Comparison of ENCODE assay signal across 8 mouse cellular contexts in the genomic region with DNA sequence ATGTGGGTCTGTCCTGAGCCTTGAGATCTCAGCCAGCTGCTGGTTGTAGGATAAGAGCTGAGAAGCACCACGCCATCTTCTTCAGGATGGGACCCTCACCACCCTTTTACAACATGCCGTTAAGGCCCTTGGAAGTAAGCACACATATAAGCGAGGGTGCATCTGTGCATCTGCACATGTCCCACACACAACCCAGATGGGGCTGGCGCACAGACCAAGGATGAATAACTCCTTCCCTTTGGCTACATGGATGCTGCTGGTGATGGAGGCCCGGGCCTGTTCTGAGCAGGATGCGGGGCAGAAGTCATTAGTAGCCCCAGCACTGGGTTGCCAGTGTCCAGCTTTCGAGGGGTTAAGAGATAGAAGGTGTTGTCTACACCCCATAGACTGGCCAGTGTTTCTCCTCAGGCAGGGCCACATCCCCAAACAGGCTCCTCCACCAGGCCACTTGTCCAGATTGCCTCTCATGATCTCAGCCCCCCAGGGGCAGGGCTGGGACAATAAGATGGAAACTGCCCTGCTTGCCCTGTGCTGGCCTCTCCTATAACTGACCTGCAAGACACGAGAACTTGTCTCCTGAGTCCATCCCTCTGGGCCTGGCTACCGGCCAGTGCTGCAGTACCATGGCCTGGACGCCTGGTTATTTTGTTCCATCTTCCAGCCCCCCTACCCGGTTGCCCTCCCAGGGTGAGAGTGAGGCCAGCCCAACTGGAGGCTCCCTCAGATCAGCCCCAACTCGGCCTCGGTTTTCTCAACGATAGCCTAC. TPM values are rescaled to one million over a fixed set of nuclear protein-coding genes. Genes with fewer than 3 reads are reported as not detected.
DNase-seq lines count a peak whose midpoint lies in the region; ATAC-seq and TF ChIP-seq lines count a peak whose summit lies in the region.

No protein-coding gene starts in this region.

- intact Hi-C loops in gastrocnemius, adult 2 months (cut with DNase I): no loop called here

- no peaks in the 10 kb centered on the region for H3K9me3 ChIP-seq in forebrain, embryonic 12.5 days
- no peaks in the 10 kb centered on the region for H3K9me3 ChIP-seq in limb, embryonic 10.5 days (replicated peaks)

- H3K4me2 ChIP-seq in forebrain, embryonic 12.5 days: peak overlapping the region; percentile 75

- H3K9ac ChIP-seq in forebrain, embryonic 12.5 days: peak overlapping the region; percentile 100

- H3K4me3 ChIP-seq in gastrocnemius, adult 2 months: peak overlapping the region; percentile 84
- peak overlapping the region; percentile 98 for H3K4me3 ChIP-seq in forebrain, embryonic 12.5 days (replicated peaks)
- H3K4me3 ChIP-seq in limb, embryonic 10.5 days: peak overlapping the region; percentile 100
- H3K4me3 ChIP-seq in olfactory bulb, adult 2 months (ENCODE audit: insufficient read depth, low read depth, low read length): peak overlapping the region; percentile 86

- no peak for TF ChIP-seq POLR2A in olfactory bulb, adult 2 months (IDR thresholded peaks at IDR 0.05; ENCODE audit: insufficient read depth, low read depth, low read length)

- peaks cover 54% of the 10 kb centered on the region for H3K4me1 ChIP-seq in forebrain, embryonic 12.5 days
- peaks cover 56% of the 10 kb centered on the region for H3K4me1 ChIP-seq in limb, embryonic 10.5 days
- H3K4me1 ChIP-seq in olfactory bulb, adult 2 months (ENCODE audit: control insufficient read depth, insufficient read depth, low read length): peaks cover 43% of the 10 kb centered on the region

- no peak for TF ChIP-seq CTCF in gastrocnemius, adult 2 months (IDR thresholded peaks at IDR 0.05)
- no peak for TF ChIP-seq CTCF in olfactory bulb, adult 2 months (IDR thresholded peaks at IDR 0.05; ENCODE audit: insufficient read depth, low read depth, low read length)

- no peaks in the 10 kb centered on the region for H3K27me3 ChIP-seq in forebrain, embryonic 12.5 days
- H3K27me3 ChIP-seq in limb, embryonic 10.5 days (ENCODE audit: low read depth, poor library complexity, severe bottlenecking): no peaks in the 10 kb centered on the region

- peak; percentile 70 for DNase-seq in gastrocnemius, adult 2 months
- no peak for DNase-seq in gastrocnemius, adult 8-10 months (ENCODE audit: low spot score in 2 of 2)
- peak; percentile 52 for DNase-seq in 3T3-L1 (ENCODE audit: low read depth, low spot score)
- no peak for DNase-seq in limb, embryonic 10.5 days (ENCODE audit: low spot score)
- no peak for DNase-seq in urinary bladder, postnatal 10 days (ENCODE audit: low spot score)
- DNase-seq in spleen, adult 12 weeks (ENCODE audit: low spot score): no peak

- H3K36me3 ChIP-seq in forebrain, embryonic 12.5 days (replicated peaks): peaks cover 25% of the 10 kb centered on the region
- peaks cover 53% of the 10 kb centered on the region for H3K36me3 ChIP-seq in limb, embryonic 10.5 days

- WGBS in forebrain, embryonic 12.5 days: 34% methylated on average over 14 of the region's 14 CpGs
- 43% methylated on average over 14 of the region's 14 CpGs for WGBS in limb, embryonic 10.5 days
- 14% methylated on average over 14 of the region's 14 CpGs for WGBS in olfactory bulb, adult 2 months

- H3K27ac ChIP-seq in gastrocnemius, adult 2 months: peak overlapping the region; percentile 82
- H3K27ac ChIP-seq in forebrain, embryonic 12.5 days: peak overlapping the region; percentile 99
- peak overlapping the region; percentile 100 for H3K27ac ChIP-seq in limb, embryonic 10.5 days
- peak overlapping the region; percentile 78 for H3K27ac ChIP-seq in olfactory bulb, adult 2 months (ENCODE audit: insufficient read depth, low read depth, low read length)

- ATAC-seq in forebrain, embryonic 12.5 days (ENCODE audit: low FRiP score): no peak

RNA-seq across cellular contexts. Expression of a gene that starts 1.7 kb away (rescaled TPM):
- 1 to 10 TPM; 4.9 to 7.7 TPM for total RNA-seq in gastrocnemius, adult 2 months (2021)
- total RNA-seq in gastrocnemius, adult 8-10 months (2022): 1 to 10 TPM; 2.9 to 4.0 (median 3.4) TPM
- 591 and 654 TPM in 2 replicates for polyA plus RNA-seq in forebrain, embryonic 12.5 days (2016; fragmentation: Nextera tagmentation; extraction: Ambion mirVana)
- 346 and 417 TPM in 2 replicates for polyA plus RNA-seq in limb, embryonic 10.5 days (2016; fragmentation: Nextera tagmentation; extraction: Ambion mirVana)
- polyA plus RNA-seq in olfactory bulb, adult 2 months (2012; ENCODE audit: insufficient read depth, insufficient read length, low replicate concordance, missing spikeins): not detected in 2 replicates

RNA-seq across cellular contexts. Expression of a gene that starts 22.1 kb away (rescaled TPM):
- under 1 TPM; 0.18 to 0.22 TPM for total RNA-seq in gastrocnemius, adult 2 months (2021)
- under 1 TPM in 2 of 4 experiments, not detected in 2; 0.20 to 0.39 TPM for total RNA-seq in gastrocnemius, adult 8-10 months (2022)
- 1.7 and 2.7 TPM in 2 replicates for polyA plus RNA-seq in forebrain, embryonic 12.5 days (2016; fragmentation: Nextera tagmentation; extraction: Ambion mirVana)
- polyA plus RNA-seq in limb, embryonic 10.5 days (2016; fragmentation: Nextera tagmentation; extraction: Ambion mirVana): 0.34 and 0.35 TPM in 2 replicates
- not detected in 2 replicates for polyA plus RNA-seq in olfactory bulb, adult 2 months (2012; ENCODE audit: insufficient read depth, insufficient read length, low replicate concordance, missing spikeins)

RNA-seq across cellular contexts. Expression of a gene that starts 27.3 kb away (rescaled TPM):
- 100 to 1,000 TPM; 424 to 537 TPM for total RNA-seq in gastrocnemius, adult 2 months (2021)
- 100 to 1,000 TPM; 476 to 539 (median 493) TPM for total RNA-seq in gastrocnemius, adult 8-10 months (2022)
- 139 and 147 TPM in 2 replicates for polyA plus RNA-seq in forebrain, embryonic 12.5 days (2016; fragmentation: Nextera tagmentation; extraction: Ambion mirVana)
- 202 and 206 TPM in 2 replicates for polyA plus RNA-seq in limb, embryonic 10.5 days (2016; fragmentation: Nextera tagmentation; extraction: Ambion mirVana)
- not detected in 2 replicates for polyA plus RNA-seq in olfactory bulb, adult 2 months (2012; ENCODE audit: insufficient read depth, insufficient read length, low replicate concordance, missing spikeins)

RNA-seq across cellular contexts. Expression of a gene that starts 41.3 kb away (rescaled TPM):
- total RNA-seq in gastrocnemius, adult 2 months (2021): 1 to 10 TPM; 9.6 to 10.0 TPM
- 1 to 10 TPM; 6.9 to 9.7 (median 9.4) TPM for total RNA-seq in gastrocnemius, adult 8-10 months (2022)
- 54.2 and 58.1 TPM in 2 replicates for polyA plus RNA-seq in forebrain, embryonic 12.5 days (2016; fragmentation: Nextera tagmentation; extraction: Ambion mirVana)
- 63.6 and 71.1 TPM in 2 replicates for polyA plus RNA-seq in limb, embryonic 10.5 days (2016; fragmentation: Nextera tagmentation; extraction: Ambion mirVana)
- 128 TPM in 1 of 2 replicates, not detected in the other for polyA plus RNA-seq in olfactory bulb, adult 2 months (2012; ENCODE audit: insufficient read depth, insufficient read length, low replicate concordance, missing spikeins)

RNA-seq across cellular contexts. Expression of a gene that starts 42.9 kb away (rescaled TPM):
- total RNA-seq in gastrocnemius, adult 2 months (2021): 1 to 10 TPM in 1 of 2 experiments, under 1 TPM in 1; 0.77 to 1.5 TPM
- total RNA-seq in gastrocnemius, adult 8-10 months (2022): 1 to 10 TPM in 1 of 4 experiments, under 1 TPM in 3; 0.61 to 1.1 (median 0.79) TPM
- 3.3 and 3.7 TPM in 2 replicates for polyA plus RNA-seq in forebrain, embryonic 12.5 days (2016; fragmentation: Nextera tagmentation; extraction: Ambion mirVana)
- 2.7 and 2.9 TPM in 2 replicates for polyA plus RNA-seq in limb, embryonic 10.5 days (2016; fragmentation: Nextera tagmentation; extraction: Ambion mirVana)
- polyA plus RNA-seq in olfactory bulb, adult 2 months (2012; ENCODE audit: insufficient read depth, insufficient read length, low replicate concordance, missing spikeins): not detected in 2 replicates

Comparison
In these comparisons a context has a peak if more than half of its experiments do, and no peak if none do; other contexts are left out.
1. DNase-seq: peak in gastrocnemius, adult 2 months (single experiment) and 3T3-L1 (single experiment); none in gastrocnemius, adult 8-10 months (0 of 2), limb, embryonic 10.5 days (single experiment), urinary bladder, postnatal 10 days (single experiment) and spleen, adult 12 weeks (single experiment).
2. Peak in every context shown above with its lines, with median percentiles within 50 percentile points of each other: H3K27ac ChIP-seq and H3K4me3 ChIP-seq.